Mouse (Mus musculus) heart, adult 2 months (tissue): ENCODE data around the gene Anapc13. TPM values are rescaled to one million over a fixed set of nuclear protein-coding genes. Genes with fewer than 3 reads are reported as not detected.

Experiments used
- DNase-seq, 2 experiments: peaks; one replicate each; pipeline ENCODE4 v3.0.0; 2021
- H3K27ac ChIP-seq: fragments of 200-600 bp; 2 replicates; pipeline ENCODE4 v1.8.1; 2022
- H3K27me3 ChIP-seq: fragments of 200-500 bp; 2 replicates; pipeline ENCODE4 v1.6.1; 2012; ENCODE audit warnings: mild to moderate bottlenecking, low read length, inconsistent platforms, mixed read lengths; ENCODE audit not compliant: control insufficient read depth, insufficient read depth
- H3K36me3 ChIP-seq: fragments of 200-500 bp; 2 replicates; pipeline ENCODE4 v1.6.1; 2012; ENCODE audit warnings: low read length, inconsistent platforms; ENCODE audit not compliant: control insufficient read depth, insufficient read depth
- H3K4me1 ChIP-seq: fragments of 200-500 bp; 2 replicates; pipeline ENCODE4 v1.6.1; 2011; ENCODE audit warnings: low read length; ENCODE audit not compliant: control insufficient read depth, insufficient read depth
- H3K4me3 ChIP-seq: fragments of 200-600 bp; 2 replicates; pipeline ENCODE4 v1.8.1; 2022
- H3K79me2 ChIP-seq: fragments of 200-500 bp; replicated peaks from 2 replicates; pipeline ENCODE4 v1.6.1; 2012; ENCODE audit warnings: mild to moderate bottlenecking, inconsistent platforms, low read length, moderate library complexity, mixed read lengths; ENCODE audit not compliant: control insufficient read depth, insufficient read depth
- H3K9ac ChIP-seq: fragments of 200-500 bp; 2 replicates; pipeline ENCODE4 v1.6.1; 2012; ENCODE audit warnings: low read depth, mild to moderate bottlenecking, control low read depth, inconsistent platforms, low read length, mixed read lengths
- CTCF ChIP-seq: fragments of 200-600 bp; IDR thresholded peaks from 2 replicates; pipeline ENCODE4 v1.8.1; 2022; ENCODE audit warnings: antibody characterized with exemption, mild to moderate bottlenecking, moderate library complexity
- EP300 ChIP-seq: fragments of 200-500 bp; IDR thresholded peaks from 2 replicates; pipeline ENCODE4 v1.6.1; 2011; ENCODE audit warnings: low read depth, low read length, control low read depth; ENCODE audit not compliant: insufficient read depth
- POLR2A ChIP-seq: fragments of 200-500 bp; IDR thresholded peaks from 2 replicates; pipeline ENCODE4 v1.6.1; 2011; ENCODE audit warnings: mild to moderate bottlenecking, low read depth, low read length, control low read depth; ENCODE audit not compliant: insufficient read depth
- WGBS: fragments of 180-500 bp; shearing (Covaris S2); methylation state at CpG from one replicate; pipeline ENCODE4 v1.1.7; 2018; 5-methylcytosine and 5-hydroxymethylcytosine counted together
- intact Hi-C: fragments of 180-260 bp; cut with DNase I; formaldehyde crosslinking; loops from one replicate; pipeline ENCODE4 v1.15.1; 2025
- long read RNA-seq: library from polyadenylated mRNA; stranded (forward); transcript quantifications from one replicate; pipeline ENCODE4 v2.0.0, GENCODE M21; 2021
- polyA plus RNA-seq: library from polyadenylated mRNA; depleted of rRNA; stranded (reverse); fragments of >200 nt; gene quantifications from 2 replicates; pipeline ENCODE4 v1.2.3, GENCODE M21; 2012; rRNA removed
- total RNA-seq, 2 experiments: library from RNA; stranded (reverse); gene quantifications; 2 replicates each; pipeline ENCODE4 v1.2.3; 2021

The Anapc13 gene
- total RNA-seq = 100 to 1,000 TPM; 344 to 384 TPM
- 128 and 135 TPM in 2 replicates for polyA plus RNA-seq
- long read RNA-seq, transcript Anapc13-203 (3 exons, 727 nt) = minor isoform, 17 of 143 reads
- long read RNA-seq, transcript Anapc13-204 (3 exons, 589 nt) = major isoform, 122 of 143 reads
- long read RNA-seq, partial matches to known transcripts = 1 of 143 reads
- long read RNA-seq, other reads (novel, unspliced or antisense) = 1 of 143 reads

GRCm38 (mm10) chr9:102625983-102626838, at the start of gene Anapc13, which contains the start of gene Cep63:
Gene Anapc13 (plus strand): TSS chr9:102626296.
Gene Cep63 (minus strand): TSS chr9:102626534.
- TF ChIP-seq EP300 (peak; percentile 90), CTCF (peak; percentile 5; the same call in 1 of the 2 replicates), POLR2A (peak; percentile 73)
- Histone ChIP-seq H3K4me3 (peak within 1 kb of the TSS; percentile 71), H3K79me2 (no peaks in the 10 kb centered on the region), H3K9ac (peak within 1 kb of the TSS; percentile 96), H3K27ac (peak within 1 kb of the TSS; percentile 98), H3K36me3 (no peaks in the 10 kb centered on the region; the same call in 1 of the 2 replicates), H3K4me1 (no peaks in the 10 kb centered on the region; the same call in none of the 2 replicates), H3K27me3 (no peaks in the 10 kb centered on the region)
- intact Hi-C loops = loop anchor here (5.0 kb wide), 2 partner anchors 206 to 576 kb away; partner anchors contain the start of genes Ryk and Srprb
- DNase-seq = peak; percentile 98 to 99
- WGBS = under 1% methylated on average over 84 of the region's 84 CpGs

DNA sequence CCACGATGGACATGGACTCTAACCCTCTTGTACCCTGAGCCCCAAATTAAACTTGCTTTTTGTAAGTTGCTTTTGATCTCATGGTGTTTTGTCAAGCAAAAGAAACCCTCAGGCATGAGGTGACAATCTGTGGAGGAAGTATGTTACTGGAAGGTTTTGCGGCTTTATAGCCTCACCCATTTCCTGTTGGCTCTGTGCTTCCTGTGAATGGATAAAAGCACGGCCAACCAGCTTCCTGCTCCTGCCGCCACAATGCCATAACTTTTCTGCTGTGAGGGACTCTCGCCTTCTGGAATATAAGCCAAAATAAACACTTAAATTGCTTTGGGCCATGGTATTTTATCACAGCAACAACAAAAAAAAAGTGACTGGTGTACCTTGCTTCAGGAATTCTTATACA, 48.6 kb upstream of the Anapc13 start:
- Histone ChIP-seq H3K27me3 (no peaks in the 10 kb centered on the region), H3K4me1 (no peaks in the 10 kb centered on the region), H3K36me3 (no peaks in the 10 kb centered on the region), H3K4me3 (no peak overlapping the region), H3K9ac (no peak overlapping the region), H3K79me2 (no peaks in the 10 kb centered on the region), H3K27ac (no peak overlapping the region; the same call in 1 of the 2 replicates)
- WGBS = 29% methylated on average over 5 of the region's 5 CpGs
- no peak for TF ChIP-seq EP300
- TF ChIP-seq CTCF = no peak
- no peak for TF ChIP-seq POLR2A
- intact Hi-C loops = no loop called here
- peak in 1 of 2 experiments; percentile 14 for DNase-seq

GRCm38 (mm10) chr9:102581921-102582469, 44.1 kb upstream of the Anapc13 start:
- no peak for DNase-seq
- Histone ChIP-seq H3K4me3 (no peak overlapping the region), H3K27me3 (no peaks in the 10 kb centered on the region), H3K4me1 (no peaks in the 10 kb centered on the region), H3K27ac (no peak overlapping the region), H3K9ac (no peak overlapping the region), H3K79me2 (no peaks in the 10 kb centered on the region), H3K36me3 (no peaks in the 10 kb centered on the region)
- intact Hi-C loops = no loop called here
- no peak for TF ChIP-seq EP300
- no peak for TF ChIP-seq POLR2A
- no peak for TF ChIP-seq CTCF
- WGBS = 70% methylated on average over 12 of the region's 12 CpGs

DNA sequence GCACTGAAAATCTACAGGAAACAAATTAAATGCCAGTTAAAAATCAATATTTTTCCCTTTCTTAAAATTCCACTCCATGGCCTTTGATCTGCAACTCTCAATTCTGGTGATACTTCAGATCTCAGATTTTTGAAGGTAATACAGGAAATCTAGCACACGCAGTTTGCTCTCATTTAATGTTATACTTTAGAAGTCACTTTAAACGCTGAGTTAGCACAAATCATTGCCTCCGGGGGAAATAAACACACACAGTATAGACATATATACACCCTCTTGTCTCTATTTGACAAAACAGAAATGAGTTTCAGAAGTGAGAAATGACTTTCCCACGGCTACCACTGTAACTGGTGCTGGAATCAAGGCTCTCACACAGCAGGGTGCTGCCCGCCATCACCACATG, 38.7 kb upstream of the Anapc13 start:
- H3K9ac ChIP-seq = no peak overlapping the region
- no peaks in the 10 kb centered on the region for H3K27me3 ChIP-seq
- intact Hi-C loops = no loop called here
- no peak overlapping the region for H3K27ac ChIP-seq
- TF ChIP-seq CTCF (no peak), EP300 (no peak), POLR2A (no peak)
- 90% methylated on average over 5 of the region's 5 CpGs for WGBS
- no peaks in the 10 kb centered on the region for H3K36me3 ChIP-seq
- H3K79me2 ChIP-seq = no peaks in the 10 kb centered on the region
- H3K4me1 ChIP-seq = no peaks in the 10 kb centered on the region
- H3K4me3 ChIP-seq = no peak overlapping the region
- no peak for DNase-seq

DNA sequence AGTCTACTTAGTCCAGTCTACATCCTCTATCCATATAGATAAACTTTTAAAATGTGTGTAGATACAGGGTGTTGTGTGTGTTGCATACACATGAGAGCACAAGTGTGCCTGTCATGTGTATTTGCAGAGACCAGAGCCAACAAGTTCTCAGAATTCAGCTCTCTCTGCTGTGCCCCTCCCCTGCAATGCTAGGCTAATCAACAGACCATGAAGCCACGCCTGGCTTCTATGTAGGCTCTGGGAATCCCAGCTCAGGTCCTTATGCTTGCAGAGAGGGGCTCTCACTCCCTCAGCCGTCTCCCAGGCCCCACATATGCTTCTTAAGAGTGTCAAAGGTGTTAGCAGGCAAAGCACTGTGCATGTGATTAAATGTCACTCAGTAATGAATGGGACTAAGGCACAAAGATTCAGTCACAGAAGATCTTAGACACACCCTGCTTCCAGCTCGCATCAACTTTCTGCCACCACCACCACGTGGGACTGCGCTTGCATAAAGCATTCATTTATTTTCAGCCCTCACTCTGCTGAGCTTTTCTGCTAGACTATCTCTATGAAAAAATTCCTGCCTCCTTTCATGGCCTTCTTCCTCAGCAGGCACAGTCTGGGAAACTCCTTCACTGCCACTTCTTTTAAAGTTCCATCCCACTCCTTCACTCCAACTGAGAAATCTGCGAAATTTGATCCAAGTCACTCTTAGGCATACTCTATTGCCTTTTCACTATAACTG, 31.3 kb upstream of the Anapc13 start:
- no peak for TF ChIP-seq EP300
- no peak for TF ChIP-seq POLR2A
- no peak for TF ChIP-seq CTCF
- Histone ChIP-seq H3K79me2 (no peaks in the 10 kb centered on the region), H3K4me1 (no peaks in the 10 kb centered on the region), H3K27ac (no peak overlapping the region), H3K4me3 (no peak overlapping the region), H3K27me3 (no peaks in the 10 kb centered on the region), H3K36me3 (no peaks in the 10 kb centered on the region; the same call in 1 of the 2 replicates), H3K9ac (no peak overlapping the region)
- no peak for DNase-seq
- 82% methylated on average over 6 of the region's 6 CpGs for WGBS
- intact Hi-C loops = no loop called here
